Mouse (Mus musculus) embryonic stem cell, embryonic (primary cell): ENCODE results near the gene Stk16.

Experiments used
- CTCF ChIA-PET, 4 experiments: fragments of 300-600 bp in 2 of 4; fragments of 350-600 bp in 2 of 4; sonication (Branson Sonifier 250); formaldehyde crosslinking; loops; one replicate each; lab custom pipeline; 2022; ENCODE audit warnings: inconsistent platforms in 2 of 4; lab: Charles Lee
- POLR2A ChIA-PET, 4 experiments: fragments of 300-600 bp in 2 of 4; fragments of 350-600 bp in 2 of 4; sonication (Branson Sonifier 250); formaldehyde crosslinking; loops; one replicate each; lab custom pipeline; 2022; ENCODE audit warnings: antibody characterized with exemption in 4 of 4, inconsistent platforms in 1 of 4; lab: Charles Lee

The Stk16 gene

DNA sequence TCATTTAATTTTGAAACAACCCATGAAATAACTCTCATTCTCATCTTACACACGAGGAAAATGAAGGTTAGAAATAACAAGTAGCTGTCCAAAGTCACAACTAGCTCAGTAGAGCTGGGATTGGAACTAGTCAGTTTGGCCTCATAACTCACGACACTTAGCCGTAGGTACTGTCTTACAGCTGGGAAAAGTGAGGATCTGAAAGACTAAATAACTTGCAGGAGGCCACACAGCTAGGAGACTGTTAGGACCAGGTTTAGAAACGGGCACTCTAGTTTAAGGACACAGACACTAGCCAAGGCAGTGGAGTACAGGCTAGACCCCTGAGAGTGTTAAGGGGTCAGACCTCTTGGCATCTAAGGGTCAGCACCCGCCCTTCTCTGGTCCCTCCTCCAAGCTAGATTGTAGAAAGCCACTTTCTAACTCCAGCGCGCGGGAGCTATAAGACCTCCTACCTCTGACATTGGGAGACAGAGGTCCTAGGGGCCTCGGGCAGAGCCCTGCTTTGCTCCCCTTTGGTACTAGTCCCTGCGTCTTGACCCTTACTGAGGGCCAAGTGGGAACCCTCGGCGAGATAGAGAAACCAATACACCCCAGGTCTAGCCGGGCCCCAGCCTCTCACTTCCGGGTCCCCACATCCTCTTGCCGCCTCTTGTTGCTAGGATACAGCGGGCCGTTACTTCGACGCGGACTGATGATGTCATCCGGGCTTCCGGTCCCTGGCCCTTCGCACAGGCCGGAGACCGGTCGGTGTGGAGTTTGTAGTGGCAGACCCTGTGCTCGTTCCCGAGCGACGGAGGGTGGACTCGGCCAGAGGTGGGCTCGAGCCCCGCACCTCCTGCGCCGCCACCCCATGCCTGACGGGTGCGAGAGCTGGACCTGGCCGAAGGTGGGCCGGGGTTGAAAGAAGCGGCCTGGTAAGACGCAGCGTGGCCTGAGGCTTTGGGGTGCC lies at the start of gene Stk16, which contains the start of gene Glb1l:
Gene Stk16, plus strand, starts transcription at position 703 of the 952 bp plus-strand sequence.
Gene Glb1l, minus strand, starts transcription at position 678 of the 952 bp plus-strand sequence.
- ChIA-PET CTCF (interaction anchor here in 3 of 4 experiments (0.6 to 1.1 kb wide), 6 partner anchors 19 to 426 kb away, joined by 3 to 7 read pairs (median 3); partner anchors contain the start of genes Abcb6 (in 1 of the 3), Ankzf1 (in 1 of the 3) and Atg9a (in 1 of the 3)), POLR2A (interaction anchor here in 3 of 4 experiments (0.6 to 12.5 kb wide), 31 partner anchors 8 to 107 kb away, joined by 3 to 84 read pairs (median 9); partner anchors contain the start of genes Ankzf1 (in 3 of the 3), Atg9a (in 3 of the 3), Tuba4a (in 3 of the 3) and Abcb6 (in 2 of the 3))

DNA sequence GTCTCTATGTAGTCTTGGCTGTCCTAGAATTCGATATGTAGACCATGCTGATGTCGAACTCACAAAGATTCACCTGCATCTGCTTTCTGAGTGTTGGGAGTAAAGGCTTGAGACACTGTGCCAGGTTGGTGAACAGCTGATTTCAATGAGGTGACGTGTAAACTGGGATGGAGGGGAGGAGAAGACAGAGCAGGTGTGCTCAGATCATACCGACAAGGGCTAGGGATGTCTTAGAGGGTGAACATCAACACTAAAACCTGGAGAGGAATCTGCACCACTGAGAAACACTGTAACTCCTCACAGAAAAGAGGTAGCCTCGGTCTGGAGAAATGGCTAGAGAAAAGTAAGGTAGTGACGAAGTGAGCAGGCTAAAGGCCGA lies 42.6 kb upstream of the Stk16 start:
- ChIA-PET POLR2A (interaction anchor here in 3 of 4 experiments (0.7 to 5.5 kb wide), 49 partner anchors 9 to 421 kb away, joined by 3 to 72 read pairs (median 5); partner anchors contain the start of genes Abcb6 (in 3 of the 3), Ankzf1 (in 3 of the 3), Atg9a (in 3 of the 3) and Dnpep (in 2 of the 3)), CTCF (interaction anchor here (0.5 to 1.8 kb wide), 11 partner anchors 12 to 301 kb away, joined by 3 to 12 read pairs (median 5); partner anchors contain the start of gene Abcb6 (in 1 of the 4))

- POLR2A ChIA-PET = interaction anchor here (0.5 to 5.5 kb wide), 64 partner anchors 10 to 859 kb away, joined by 3 to 72 read pairs (median 4); partner anchors contain the start of genes Abcb6 (in 4 of the 4), Ankzf1 (in 3 of the 4), Atg9a (in 3 of the 4) and A630095N17Rik (in 2 of the 4)
- CTCF ChIA-PET = interaction anchor here (0.5 to 1.8 kb wide), 15 partner anchors 11 to 302 kb away, joined by 3 to 12 read pairs (median 5); partner anchors contain the start of gene Abcb6 (in 1 of the 4)
Observed at GRCm38 (mm10) chr1:75168472-75169464, 41.9 kb upstream of the Stk16 start, which contains the start of gene Zfand2b. Zfand2b (plus strand) TSS chr1:75168646.

DNA sequence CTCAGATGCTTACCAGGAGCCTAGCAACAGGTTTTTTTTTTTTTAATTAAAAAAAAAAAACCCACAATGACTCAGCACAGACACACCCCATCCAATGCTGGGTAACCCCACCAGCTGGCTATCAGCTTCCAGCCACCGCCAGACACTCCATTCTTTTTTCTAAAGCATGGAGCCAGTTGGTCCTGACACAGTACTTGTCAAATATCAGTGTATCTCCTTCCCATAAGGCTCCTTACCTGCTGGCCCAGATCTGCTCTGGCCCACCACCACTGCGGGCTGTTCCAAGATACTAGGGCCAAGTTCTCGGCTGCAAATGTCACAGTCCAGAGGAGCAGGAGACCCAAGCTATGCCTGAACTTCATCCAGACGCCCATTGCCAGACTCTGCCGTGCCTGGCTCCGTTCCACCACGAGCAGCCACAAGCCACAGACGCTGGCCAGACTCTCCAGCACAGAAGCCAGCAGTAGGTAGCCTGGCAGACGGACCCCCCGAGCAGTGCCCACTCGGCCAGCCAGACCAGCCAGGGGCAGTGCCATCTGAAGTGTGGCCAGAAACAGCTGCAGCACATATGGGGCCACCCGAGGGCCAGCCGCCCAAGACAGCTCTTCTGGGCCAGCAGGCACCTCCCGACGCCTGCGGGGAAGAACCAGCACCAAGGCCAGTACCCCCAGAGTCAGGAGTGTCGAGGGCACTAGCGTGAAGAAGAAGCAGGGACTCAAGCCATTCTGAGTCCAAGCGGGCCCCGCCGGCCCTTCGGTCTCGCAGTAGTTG lies 31.1 kb upstream of the Stk16 start:
- POLR2A ChIA-PET = interaction anchor here (0.8 to 6.5 kb wide), 31 partner anchors 8 to 318 kb away, joined by 3 to 72 read pairs (median 5); partner anchors contain the start of genes Ankzf1 (in 3 of the 4), Atg9a (in 3 of the 4), Zfand2b (in 3 of the 4) and Tuba4a (in 2 of the 4)
- CTCF ChIA-PET = interaction anchor here in 2 of 4 experiments (0.6 to 4.4 kb wide), 11 partner anchors 11 to 297 kb away, joined by 3 to 20 read pairs (median 6); partner anchors contain the start of genes Ankzf1 (in 1 of the 2), Atg9a (in 1 of the 2), Dnpep (in 1 of the 2) and Zfand2b (in 1 of the 2)

DNA sequence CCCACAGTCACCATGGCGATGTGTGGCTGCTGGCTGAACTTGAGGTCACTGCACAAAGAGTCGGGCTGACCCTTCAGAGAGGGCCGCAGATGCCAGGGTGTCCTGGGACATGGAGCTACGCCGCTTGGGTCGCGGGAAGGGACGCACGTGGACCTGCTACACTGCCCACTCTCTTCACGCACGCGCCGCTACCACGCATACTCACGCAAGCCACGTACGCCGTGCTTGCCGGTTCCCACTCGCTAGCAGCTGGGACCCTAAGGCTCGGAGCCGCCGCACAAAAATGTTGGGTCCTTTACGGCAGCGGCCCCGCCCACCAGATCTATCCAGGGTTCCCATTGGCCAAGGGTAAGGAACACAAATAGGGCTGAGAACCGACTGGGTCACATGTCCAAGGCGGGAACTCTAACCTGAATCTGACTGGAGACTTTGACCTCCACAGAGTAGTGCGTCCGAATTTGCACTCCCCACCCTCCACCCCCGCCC lies 30.5 kb upstream of the Stk16 start, which contains the start of gene Abcb6:
Gene Abcb6, minus strand, starts transcription at position 288 of the 486 bp plus-strand sequence.
- CTCF ChIA-PET = interaction anchor here (0.5 to 4.4 kb wide), 21 partner anchors 12 to 413 kb away, joined by 3 to 20 read pairs (median 4); partner anchors contain the start of genes Ankzf1 (in 1 of the 4), Atg9a (in 1 of the 4), Dnpep (in 1 of the 4) and Zfand2b (in 1 of the 4)

GRCm38 (mm10) chr1:75180741-75181140 lies 29.9 kb upstream of the Stk16 start:
- POLR2A ChIA-PET = interaction anchor here (0.5 to 6.5 kb wide), 59 partner anchors 9 to 1070 kb away, joined by 3 to 72 read pairs (median 5); partner anchors contain the start of genes Ankzf1 (in 3 of the 4), Atg9a (in 3 of the 4), Zfand2b (in 3 of the 4) and Dnajb2 (in 2 of the 4)

More for the DNA sequence above, 30.5 kb upstream of the Stk16 start, which contains the start of gene Abcb6:
- POLR2A ChIA-PET = interaction anchor here (0.6 to 6.5 kb wide), 57 partner anchors 9 to 1069 kb away, joined by 3 to 72 read pairs (median 5); partner anchors contain the start of genes Ankzf1 (in 3 of the 4), Atg9a (in 3 of the 4), Zfand2b (in 3 of the 4) and Dnajb2 (in 2 of the 4)

DNA sequence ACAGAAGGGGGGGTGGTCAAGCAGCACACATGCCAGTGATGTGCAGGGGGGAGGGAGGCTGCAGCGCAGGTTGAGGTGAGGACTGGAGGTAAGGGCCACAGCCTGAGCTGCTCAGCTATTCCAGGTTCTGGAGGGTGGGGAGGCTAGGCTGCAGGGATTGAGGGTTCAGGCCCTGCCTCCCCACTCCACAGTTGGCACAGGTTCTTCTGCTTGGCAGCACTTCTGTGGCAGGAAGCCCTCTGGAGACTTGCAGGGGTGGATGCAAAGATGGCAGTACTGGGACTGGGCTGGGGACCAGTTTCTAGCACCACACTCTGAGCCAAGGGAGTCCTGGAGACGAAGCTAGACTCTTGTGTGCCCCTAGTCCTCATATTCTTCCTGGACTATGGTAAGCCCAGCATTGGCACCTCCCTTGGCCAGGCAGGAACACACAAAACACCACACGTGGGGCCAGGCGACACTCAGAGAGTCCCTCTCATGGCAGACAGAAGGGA lies 29.2 kb upstream of the Stk16 start:
- ChIA-PET CTCF (interaction anchor here in 3 of 4 experiments (0.6 to 4.4 kb wide), 10 partner anchors 11 to 809 kb away, joined by 3 to 20 read pairs (median 4); partner anchors contain the start of genes Ankzf1 (in 1 of the 3), Atg9a (in 1 of the 3) and Tuba4a (in 1 of the 3)), POLR2A (interaction anchor here in 3 of 4 experiments (0.6 to 6.5 kb wide), 30 partner anchors 9 to 323 kb away, joined by 3 to 72 read pairs (median 8); partner anchors contain the start of genes Ankzf1 (in 3 of the 3), Atg9a (in 3 of the 3), Zfand2b (in 3 of the 3) and Tuba4a (in 2 of the 3))

More at GRCm38 (mm10) chr1:75180741-75181140, 29.9 kb upstream of the Stk16 start:
- CTCF ChIA-PET = interaction anchor here (0.5 to 4.4 kb wide), 25 partner anchors 11 to 808 kb away, joined by 3 to 20 read pairs (median 4); partner anchors contain the start of genes Ankzf1 (in 2 of the 4), Atg9a (in 2 of the 4), Dnpep (in 1 of the 4) and Tuba4a (in 1 of the 4)

DNA sequence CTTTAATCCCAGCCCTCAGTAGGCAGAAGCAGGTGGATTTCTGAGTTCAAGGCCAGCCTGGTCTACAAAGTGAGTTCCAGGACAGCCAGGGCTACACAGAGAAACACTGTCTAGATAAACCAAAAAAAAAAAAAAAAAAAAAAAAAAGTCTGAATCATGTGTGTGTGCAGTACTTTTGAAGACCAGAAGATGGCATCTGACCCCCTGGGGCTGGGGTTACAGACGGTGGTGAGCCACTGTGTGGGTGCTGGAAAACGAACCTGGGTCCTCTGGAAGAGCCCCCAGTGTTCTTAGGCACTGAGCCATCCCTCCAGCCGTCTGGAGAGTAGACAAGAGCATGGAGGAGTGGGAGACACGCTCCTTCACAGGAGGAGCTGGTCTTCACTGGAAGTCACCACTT lies 28.5 kb upstream of the Stk16 start:
- ChIA-PET POLR2A (interaction anchor here in 3 of 4 experiments (0.6 to 6.5 kb wide), 14 partner anchors 8 to 370 kb away, joined by 3 to 72 read pairs (median 4); partner anchors contain the start of genes Ankzf1 (in 2 of the 3), Atg9a (in 2 of the 3), Zfand2b (in 2 of the 3) and Dnpep (in 1 of the 3)), CTCF (interaction anchor here (0.6 to 4.4 kb wide), 11 partner anchors 10 to 573 kb away, joined by 3 to 20 read pairs (median 4); partner anchors contain the start of genes Ankzf1 (in 1 of the 4) and Atg9a (in 1 of the 4))

DNA sequence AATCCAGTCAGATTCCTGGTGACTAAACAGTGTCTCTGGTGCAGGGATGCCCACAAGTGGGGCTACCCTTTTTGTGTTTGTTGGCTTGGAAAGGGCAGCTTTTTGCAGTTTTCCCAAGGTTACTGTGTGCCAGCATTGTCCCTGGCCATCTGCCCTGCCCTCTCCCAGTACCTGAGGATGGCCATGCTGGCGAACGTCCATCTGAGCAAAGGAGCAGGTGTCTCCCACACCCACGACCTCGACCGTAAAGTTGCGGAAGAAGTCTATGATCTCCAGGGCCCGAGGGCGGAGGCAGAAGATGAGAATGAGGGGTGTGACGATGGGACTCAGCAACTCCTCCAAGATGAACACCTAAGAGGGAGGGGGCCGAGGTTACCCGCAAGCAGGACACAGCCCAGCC lies 25.1 kb upstream of the Stk16 start:
- ChIA-PET CTCF (no interaction called here), POLR2A (interaction anchor here in 2 of 4 experiments (0.6 to 2.6 kb wide), 6 partner anchors 12 to 66 kb away, joined by 3 to 7 read pairs (median 3); partner anchors contain the start of genes Tuba4a (in 1 of the 2) and Zfand2b (in 1 of the 2))

- ChIA-PET CTCF (no interaction called here), POLR2A (interaction anchor here in 3 of 4 experiments (0.8 to 2.6 kb wide), 7 partner anchors 17 to 379 kb away, joined by 3 to 7 read pairs (median 4); partner anchors contain the start of genes Zfand2b (in 2 of the 3) and Tuba4a (in 1 of the 3))
Observed at GRCm38 (mm10) chr1:75187126-75187525, 23.5 kb upstream of the Stk16 start.

- POLR2A ChIA-PET = no interaction called here
- CTCF ChIA-PET = no interaction called here
Observed at GRCm38 (mm10) chr1:75187914-75188483, 22.6 kb upstream of the Stk16 start.

GRCm38 (mm10) chr1:75190577-75190976 lies 20.1 kb upstream of the Stk16 start:
- POLR2A ChIA-PET = interaction anchor here in 3 of 4 experiments (0.6 to 4.1 kb wide), 9 partner anchors 9 to 63 kb away, joined by 3 to 58 read pairs (median 3); partner anchors contain the start of genes Abcb6 (in 1 of the 3), Glb1l (in 1 of the 3), Stk16 (in 1 of the 3) and Tuba4a (in 1 of the 3)
- CTCF ChIA-PET = interaction anchor here in 1 of 4 experiments (2.1 kb wide), 1 partner anchor 63 kb away, joined by 6 read pairs; no protein-coding TSS in a partner anchor

DNA sequence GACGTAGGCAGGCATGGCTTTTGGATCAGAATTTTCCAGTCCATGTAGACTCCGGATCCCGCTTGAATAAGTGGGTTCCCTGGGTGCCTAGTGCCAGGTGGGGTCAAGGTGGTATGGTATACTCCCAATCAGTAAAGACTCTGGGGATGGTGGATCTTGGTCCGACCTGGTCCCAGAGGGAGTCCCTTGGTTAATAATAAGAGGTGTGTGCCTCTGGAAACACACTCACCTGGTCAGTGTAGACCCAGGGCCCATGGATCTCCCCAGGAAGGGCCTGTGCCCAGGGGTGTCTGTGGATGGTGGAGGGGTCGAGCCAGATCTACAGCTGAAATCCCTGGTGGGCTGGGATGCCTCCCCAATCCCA lies 19.4 kb upstream of the Stk16 start:
- ChIA-PET POLR2A (interaction anchor here in 3 of 4 experiments (0.6 to 4.1 kb wide), 42 partner anchors 8 to 296 kb away, joined by 3 to 58 read pairs (median 6); partner anchors contain the start of genes Abcb6 (in 3 of the 3), Glb1l (in 3 of the 3), Stk16 (in 3 of the 3) and Tuba4a (in 3 of the 3)), CTCF (interaction anchor here in 3 of 4 experiments (0.5 to 2.1 kb wide), 14 partner anchors 9 to 405 kb away, joined by 3 to 9 read pairs (median 3); partner anchors contain the start of genes Abcb6 (in 1 of the 3), Glb1l (in 1 of the 3), Stk16 (in 1 of the 3) and Tuba4a (in 1 of the 3))
